Mouse (Mus musculus) spleen, adult 2 months (tissue): ENCODE data around the gene St6galnac3.

Source experiments
- CTCF ChIP-seq: fragments of 200-500 bp; IDR thresholded peaks from 2 replicates; pipeline ENCODE4 v1.5.1; 2011; ENCODE audit warnings: mild to moderate bottlenecking, inconsistent platforms; ENCODE audit not compliant: insufficient read depth, insufficient read length, insufficient replicate concordance; ENCODE audit errors: extremely low read depth
- POLR2A ChIP-seq: fragments of 200-500 bp; IDR thresholded peaks from 2 replicates; pipeline ENCODE4 v1.6.1; 2011; ENCODE audit warnings: low read depth, low read length, inconsistent platforms

DNA sequence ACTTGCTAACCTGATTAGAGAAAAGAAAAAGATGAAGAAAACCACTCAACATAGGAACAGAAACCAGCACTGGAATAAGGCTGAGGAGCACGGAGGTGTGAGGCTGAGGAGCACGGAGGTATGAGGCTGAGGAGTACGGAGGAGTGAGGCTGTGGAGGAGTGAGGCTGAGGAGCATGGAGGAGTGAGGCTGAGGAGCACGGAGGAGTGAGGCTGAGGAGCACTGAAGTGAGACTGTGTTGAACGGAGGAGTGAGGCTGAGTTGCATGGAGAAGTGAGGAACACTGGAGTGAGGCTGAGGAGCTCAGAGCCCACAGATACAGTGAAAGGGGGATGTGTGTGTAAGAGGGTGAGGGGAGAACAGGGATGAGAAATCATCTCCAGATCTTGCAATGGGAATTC is 564.3 kb downstream of the St6galnac3 start:
- TF ChIP-seq POLR2A (no peak), CTCF (no peak)
